Mouse (Mus musculus) heart, postnatal 25 days (tissue): ENCODE data around the gene Mtg2. TPM values are rescaled to one million over a fixed set of nuclear protein-coding genes. Genes with fewer than 3 reads are reported as not detected.

Experiments used
- DNase-seq: peaks from one replicate; pipeline ENCODE4 v3.0.0; 2022; ENCODE audit warnings: low spot score
- intact Hi-C: fragments of 180-260 bp; cut with DNase I; formaldehyde crosslinking; loops from one replicate; pipeline ENCODE4 v1.15.1; 2025
- total RNA-seq, 2 experiments: library from RNA; stranded (reverse); gene quantifications; 2 replicates each; pipeline ENCODE4 v1.2.3; 2021

Mtg2 gene
- total RNA-seq, 2 experiments from 2014 or later, result 23.0 to 27.4 TPM

DNA sequence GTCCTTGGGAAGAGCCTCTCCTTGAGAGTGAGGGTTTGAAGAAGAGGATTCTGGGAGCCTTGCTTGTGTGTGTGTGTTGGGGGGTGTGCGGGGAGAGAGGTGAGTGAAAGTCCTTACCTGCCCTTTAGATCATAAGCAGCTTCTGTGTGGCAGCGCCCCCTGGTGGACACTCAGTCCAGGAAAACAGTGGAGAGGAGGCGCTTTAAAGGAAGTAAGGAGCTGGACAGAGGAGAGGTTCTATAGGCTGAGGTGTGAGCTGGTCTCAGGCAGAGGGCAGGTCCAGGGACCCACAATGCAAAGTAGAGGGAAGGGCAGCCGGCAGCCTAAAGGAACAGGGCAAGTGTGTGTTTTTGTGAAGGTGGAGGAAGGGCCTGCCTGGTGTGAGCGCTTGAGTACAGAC lies 19.4 kb upstream of the Mtg2 start:
- no peak for DNase-seq
- intact Hi-C loops, result loop anchor here (1.0 kb wide), 1 partner anchor 135 kb away; no protein-coding TSS in a partner anchor

DNA sequence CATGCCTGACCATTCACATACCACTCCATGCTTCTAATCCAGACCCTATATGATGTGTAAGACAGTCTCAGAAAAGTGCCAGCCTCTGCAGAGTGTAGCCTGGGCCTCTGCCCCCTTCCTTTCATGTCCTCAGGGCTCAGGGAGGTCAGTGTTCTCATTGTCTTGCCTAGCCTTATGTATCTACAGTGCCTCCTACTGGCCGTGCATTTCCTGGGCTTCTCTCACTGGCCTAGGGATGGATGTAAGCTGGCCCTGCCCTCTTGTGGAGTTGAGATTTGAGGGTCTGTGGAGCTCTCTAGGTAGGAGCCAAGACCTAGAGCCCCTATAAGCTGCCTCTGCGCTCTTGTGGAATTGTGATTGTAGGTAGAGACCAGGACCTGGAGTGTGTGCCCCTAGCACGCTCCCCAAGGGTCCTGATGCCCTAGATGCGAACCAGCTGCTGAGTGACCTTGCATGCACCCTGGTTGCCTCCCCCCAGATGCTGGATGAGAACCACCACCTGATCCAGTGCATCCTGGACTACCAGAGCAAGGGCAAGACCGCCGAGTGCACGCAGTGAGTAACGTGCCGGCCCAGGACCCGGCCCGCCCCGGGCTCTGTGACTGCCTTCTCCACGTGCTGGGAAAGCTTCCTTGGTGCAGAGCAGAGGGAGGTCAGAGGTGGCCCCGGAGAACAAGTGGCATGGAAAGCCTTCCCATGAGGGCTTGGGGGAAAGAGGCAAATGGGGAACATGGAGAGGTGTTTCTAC lies 18.2 kb upstream of the Mtg2 start:
- no peak for DNase-seq
- intact Hi-C loops, result loop anchor here (1.0 kb wide), 1 partner anchor 136 kb away; no protein-coding TSS in a partner anchor

DNA sequence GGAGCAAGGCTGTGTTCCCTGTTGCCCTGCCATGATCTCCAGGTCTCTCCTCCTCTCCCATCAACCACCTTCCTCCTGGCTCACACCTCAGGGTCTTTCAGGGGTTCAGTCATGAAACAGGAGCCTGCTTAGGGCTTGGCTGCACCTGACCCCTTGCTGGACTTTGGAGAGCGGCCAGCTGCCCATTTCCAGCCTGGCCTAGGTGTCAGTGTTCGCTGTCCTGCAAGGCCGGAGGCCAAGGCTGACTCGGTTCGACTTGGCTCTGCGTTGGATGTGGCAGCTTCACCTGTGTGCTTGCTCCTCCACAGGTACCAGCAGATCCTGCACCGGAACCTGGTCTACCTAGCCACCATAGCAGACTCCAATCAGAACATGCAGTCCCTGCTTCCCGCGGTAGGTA lies 17.4 kb upstream of the Mtg2 start:
- intact Hi-C loops, result no loop called here
- DNase-seq, result no peak

DNA sequence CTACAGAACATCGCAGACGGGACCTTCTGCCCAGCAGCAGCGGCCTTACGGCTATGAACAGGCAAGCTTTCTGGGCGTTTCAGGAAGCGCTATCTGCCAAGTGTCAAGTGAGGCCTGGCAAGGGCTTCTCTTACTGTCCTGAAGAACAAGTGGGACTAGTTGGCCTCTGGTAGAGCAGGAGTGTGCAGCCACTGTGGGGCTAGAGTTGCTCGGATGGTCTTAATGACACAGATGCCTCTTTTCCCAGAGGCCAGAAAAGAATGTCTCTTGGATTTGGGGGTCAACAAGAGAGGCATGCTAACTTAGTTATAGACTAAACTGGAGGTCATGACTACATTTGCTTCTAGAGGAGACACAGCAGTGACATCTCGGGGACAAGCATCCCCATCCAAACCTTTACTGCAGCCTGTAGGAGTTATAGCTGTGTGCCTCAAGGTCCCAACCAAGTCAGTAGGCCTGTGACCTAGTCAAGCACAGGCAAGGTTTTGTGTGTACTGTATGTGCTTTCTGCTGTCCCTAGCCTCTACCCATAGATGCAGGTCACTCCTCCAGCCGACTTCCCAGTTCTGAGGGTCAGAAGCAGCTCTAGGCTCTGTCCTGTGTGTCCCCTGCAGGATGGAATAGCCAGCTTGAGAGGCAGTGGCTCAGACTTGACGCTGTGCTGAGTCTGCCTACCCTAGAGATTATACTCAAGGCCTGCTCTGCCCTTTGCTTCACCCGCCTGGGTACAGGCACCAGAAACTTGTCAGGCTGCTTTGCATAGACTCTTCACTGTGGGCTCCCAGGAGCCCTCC lies 6.9 kb upstream of the Mtg2 start:
- no peak for DNase-seq
- intact Hi-C loops, result no loop called here

DNA sequence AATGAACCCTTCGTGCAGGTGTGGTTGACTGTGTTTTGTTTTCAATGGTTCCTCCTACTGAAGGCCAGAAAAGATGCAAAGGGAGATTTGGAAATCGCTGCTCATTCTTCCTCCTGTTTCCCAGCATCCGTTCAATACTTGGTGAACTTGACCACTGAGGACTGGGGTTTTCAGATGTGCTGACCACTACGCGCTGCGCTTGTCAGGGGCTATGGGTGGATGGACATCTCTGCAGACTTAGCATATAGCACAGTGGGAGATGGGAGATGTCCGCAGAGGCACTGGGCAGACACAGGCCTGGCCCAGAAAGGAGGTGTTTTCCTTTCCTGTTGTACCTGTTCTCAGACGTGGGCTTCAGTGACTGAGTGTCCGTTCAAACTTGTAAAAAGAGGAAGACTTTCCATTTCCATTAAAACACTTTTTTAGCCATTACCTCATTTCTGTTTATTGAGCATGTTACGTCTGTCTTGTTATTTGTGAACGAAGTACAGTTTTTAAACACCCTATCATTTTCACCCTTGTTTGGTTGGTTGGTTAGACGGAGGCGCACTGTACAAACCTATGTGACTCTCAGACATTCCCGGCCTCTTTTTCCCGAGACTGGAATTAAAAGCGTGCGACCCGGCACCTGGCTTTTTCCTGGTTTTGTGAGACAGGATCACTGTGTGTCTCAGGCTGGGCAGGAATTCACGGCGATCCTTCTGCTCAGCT lies 463 bp upstream of the Mtg2 start:
- DNase-seq, result no peak
- intact Hi-C loops, result no loop called here

DNA sequence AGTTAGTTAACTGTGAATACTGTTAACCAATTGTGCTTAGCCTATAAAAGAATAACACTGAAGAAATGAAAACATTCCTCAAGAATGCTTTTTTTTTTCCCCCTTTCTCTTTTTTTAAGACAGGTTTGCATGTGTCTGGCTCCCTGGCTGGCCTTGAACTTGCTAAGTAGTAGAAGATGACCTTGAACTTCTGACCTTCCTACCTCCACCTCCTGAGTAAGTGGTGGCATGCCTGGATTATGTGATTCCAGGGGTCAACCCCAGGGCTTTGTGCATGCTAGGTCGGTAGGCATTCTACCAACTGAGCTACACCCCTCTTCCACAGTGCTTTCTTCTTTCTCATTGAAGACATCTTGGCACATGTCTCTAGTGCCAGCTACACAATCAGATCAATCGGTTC lies 1.3 kb downstream of the Mtg2 start:
- DNase-seq, result no peak
- intact Hi-C loops, result no loop called here

DNA sequence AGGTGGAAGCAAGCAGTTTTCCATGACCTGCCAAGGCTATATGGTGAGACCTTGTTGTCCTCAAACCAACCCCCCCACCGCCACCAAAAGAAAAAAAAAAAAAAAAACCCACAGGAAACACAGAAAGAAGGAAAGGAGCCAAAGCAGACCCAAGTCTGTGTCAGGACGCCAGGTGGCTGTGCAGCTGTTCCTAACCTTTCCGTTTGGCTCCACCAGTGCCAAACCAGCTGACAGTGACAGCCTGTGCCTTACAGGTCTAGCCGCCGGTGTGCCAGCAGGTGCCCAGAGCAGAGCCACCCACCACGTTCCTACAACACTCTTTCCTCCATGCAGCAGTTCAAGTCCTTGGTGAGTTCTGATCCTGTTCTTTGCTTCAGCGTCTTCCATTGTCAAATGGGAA lies 2.5 kb downstream of the Mtg2 start:
- DNase-seq, result no peak
- intact Hi-C loops, result no loop called here

DNA sequence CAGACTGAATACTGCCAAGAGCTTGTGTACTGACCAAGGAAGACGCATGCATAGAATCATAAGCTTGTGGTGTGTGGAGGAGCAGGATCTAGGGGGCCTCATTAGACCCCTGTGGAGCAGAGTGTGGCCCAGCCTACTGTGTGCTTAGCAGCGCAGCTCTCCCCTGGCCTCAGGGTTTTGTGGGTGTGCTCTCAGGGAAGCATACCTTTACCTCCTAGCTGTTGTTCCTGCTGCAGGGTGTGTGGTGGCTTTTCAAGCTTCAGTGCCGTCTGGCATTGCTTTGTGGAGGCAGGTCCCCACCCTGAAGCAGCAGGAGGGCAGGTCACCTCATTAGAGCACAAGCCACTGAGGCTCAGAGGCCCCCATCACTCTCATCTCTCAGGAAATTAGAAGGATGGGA lies 7.2 kb downstream of the Mtg2 start:
- intact Hi-C loops, result no loop called here
- no peak for DNase-seq

DNA sequence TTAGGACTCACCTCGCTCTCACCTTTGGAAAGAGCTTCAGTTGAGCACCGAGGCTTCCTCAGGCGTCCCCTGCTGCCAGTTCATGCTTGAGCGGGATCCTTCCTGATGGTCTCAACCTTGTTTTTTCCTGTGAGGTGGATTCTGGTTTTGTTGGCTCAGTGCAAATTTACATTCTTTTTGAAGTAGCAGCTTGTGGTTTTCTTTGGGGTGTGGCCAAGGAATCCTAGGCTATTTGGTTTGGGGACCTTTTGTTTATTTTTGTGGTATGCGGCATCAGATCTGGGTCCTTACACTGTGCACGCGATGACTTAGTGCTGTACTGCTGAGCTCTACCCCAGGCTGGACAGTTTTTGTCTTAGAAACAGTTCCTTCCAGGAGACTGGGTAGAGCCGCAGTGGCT lies 10.3 kb downstream of the Mtg2 start:
- intact Hi-C loops, result no loop called here
- no peak for DNase-seq

DNA sequence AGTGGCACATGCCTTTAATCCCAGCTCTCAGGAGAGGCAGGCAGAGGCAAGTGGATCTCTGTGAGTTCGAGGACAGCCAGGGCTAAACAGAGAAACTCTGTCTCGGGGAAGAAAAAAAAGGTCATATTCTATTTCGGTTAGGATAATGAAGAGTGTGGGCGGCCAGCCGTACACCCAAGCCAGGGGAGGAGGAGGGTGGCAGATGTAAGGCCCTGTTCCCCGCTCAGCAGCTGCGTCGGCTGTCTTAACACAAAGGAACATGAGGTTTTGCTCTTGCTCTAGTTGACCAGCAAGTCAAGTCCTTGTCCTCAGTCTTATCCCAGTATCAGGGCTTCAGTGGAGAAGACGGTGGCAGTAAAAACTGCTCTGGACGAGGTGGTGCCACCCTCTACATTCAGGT lies 12.7 kb downstream of the Mtg2 start:
- intact Hi-C loops, result no loop called here
- DNase-seq, result no peak

DNA sequence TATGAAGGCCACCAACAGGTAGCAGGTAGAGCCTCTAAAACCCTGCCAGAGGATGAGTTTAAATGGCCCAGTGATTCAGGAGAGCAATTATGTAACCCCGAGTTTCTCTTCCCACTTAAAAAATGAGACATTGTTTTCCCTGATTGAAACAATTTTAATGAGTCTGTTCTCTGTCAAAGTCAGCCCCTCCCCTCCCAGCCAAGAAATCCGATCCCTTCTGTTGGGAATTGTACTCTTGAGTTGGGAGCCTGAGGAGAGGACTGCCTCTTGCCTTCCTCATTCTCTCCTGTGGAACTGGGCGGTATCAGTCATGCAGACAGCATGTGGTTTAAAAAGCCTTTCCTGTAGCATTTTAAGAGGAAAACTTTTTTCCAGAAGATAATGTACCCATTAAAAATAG lies 14.2 kb downstream of the Mtg2 start:
- intact Hi-C loops, result no loop called here
- DNase-seq, result no peak

DNA sequence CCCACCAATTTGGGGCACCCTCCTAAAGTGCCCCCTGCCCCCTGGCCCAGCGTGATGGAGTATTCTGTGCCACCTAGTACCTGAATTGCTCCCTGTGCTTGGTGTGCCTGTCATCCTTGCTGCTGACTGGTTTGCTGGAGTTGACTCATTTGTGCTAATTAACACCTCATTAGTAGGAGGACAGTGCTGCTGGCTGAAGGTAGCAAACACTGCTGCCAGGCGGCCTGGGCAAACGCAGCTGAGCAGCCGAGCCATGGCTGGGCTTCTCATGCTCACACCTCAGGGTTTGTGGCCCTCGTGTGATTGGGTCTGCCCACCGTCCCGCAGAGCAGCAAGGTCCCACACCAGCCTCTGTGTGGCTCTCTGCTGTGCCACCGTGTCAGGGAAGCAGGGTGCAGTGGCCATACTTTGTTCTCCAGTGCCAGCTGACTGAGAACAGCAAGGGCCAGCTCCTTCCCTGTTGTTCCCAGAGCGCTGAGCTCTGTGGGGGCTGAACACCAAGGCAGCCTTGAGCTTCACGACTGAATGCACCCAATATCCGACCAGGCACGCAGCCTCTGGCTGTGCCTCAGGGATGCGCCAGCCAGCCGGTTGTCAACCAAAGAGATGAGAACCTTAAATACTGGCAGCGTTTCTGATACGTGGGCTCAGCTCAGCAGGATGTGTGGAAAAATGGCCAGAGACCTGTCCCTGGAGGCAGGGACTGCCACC lies 15.7 kb downstream of the Mtg2 start:
- intact Hi-C loops, result no loop called here

DNA sequence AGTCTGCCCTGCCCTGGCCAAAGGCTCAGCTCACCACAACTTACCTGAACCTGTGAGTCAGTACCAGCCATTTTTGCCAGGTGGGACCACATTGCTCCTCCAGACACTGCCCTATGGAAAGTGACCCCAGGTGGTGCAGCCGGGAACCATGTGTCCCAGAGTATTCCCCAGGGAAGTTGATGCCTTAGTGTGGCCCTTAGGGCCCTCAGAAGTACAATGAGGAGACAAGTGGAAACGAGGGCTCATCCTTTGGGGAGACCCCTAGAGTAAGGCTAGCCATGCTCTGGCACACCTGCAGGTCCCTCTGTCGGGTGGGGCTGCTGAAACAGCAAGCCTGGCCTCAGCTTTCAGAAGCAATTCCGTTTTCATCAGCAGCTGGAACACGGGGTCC lies 16.2 kb downstream of the Mtg2 start:
- DNase-seq, result no peak
- intact Hi-C loops, result no loop called here

More for the DNA sequence above, 15.7 kb downstream of the Mtg2 start:
- no peak for DNase-seq

DNA sequence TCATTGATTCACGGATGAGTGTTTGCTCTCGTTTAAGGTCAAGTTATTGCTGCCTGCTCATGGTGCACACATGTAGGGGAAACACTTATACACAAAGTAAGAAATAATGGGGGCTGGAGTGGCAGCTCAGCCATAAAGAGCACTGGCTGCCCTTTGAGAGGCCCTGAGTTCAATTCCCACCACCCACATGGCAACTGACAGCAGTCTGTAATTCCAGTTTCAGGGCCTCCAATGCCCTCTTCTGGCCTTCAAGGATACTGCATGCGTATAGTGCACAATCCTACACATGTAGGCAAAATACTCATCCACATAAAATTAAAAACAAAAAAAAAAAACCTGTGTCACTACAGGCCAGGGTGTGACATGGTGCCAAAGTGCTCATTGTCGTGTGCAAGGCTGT lies 17.1 kb downstream of the Mtg2 start:
- DNase-seq, result no peak
- intact Hi-C loops, result no loop called here

DNA sequence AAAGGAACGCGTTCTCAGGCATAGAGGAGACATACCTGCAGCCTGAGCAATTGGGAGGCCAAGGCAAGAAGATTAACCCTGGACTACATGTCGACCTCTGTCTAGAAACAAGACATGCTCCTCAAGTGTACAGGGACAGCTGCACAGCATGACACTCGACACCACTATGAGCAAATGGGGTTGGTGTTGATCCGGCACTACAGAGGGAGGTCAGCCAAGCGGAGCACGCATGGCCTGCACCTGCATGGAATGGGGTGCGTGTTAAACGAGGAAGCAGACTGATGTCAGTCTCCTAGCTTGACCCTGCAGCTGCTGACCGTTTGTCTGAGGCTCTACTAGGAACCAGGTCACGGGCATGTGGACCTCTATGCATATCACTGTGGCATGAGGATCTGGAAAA lies 19.9 kb downstream of the Mtg2 start:
- DNase-seq, result no peak

DNA sequence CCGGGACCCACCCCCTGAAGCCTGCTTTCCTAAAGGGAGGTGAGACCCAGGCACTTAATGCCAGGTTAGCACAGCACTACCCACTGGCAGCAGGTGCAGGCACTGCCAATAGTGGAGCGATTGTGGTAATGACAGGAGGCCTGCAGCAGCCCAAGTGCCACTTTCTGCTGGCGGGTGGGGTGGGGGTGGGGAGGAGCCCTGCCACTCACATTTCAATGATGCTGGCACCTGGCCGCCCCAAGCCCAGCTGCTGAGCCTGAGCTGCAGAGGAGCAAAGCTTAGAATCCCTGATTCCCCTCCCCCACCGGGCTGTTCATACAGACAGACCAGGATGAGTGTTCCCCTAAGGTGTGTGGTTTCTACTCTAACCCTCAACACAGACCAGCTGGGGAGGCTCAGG lies 25.3 kb downstream of the Mtg2 start:
- DNase-seq, result no peak
- intact Hi-C loops, result no loop called here

More for the DNA sequence above, 19.9 kb downstream of the Mtg2 start:
- intact Hi-C loops, result no loop called here

DNA sequence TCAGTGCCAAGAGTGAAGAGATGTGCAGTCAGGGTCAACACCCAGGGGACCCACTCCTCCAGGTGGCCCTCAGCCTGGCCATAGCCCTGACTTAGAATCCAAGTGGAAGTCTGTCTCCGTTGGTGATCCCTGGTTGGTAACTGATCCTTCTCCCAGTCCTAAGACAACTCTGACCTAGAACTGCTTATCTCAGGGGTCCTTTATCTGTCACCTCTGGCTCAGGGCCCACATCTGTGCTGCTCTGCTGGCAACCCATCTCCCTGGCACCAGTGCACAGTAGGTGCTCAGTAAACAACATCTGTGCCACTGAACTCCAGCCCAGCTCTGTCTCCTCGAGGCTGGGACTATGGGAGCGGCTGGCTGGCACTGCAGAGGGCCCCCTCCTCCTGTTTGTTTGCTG lies 27.2 kb downstream of the Mtg2 start:
- intact Hi-C loops, result no loop called here
- no peak for DNase-seq

DNA sequence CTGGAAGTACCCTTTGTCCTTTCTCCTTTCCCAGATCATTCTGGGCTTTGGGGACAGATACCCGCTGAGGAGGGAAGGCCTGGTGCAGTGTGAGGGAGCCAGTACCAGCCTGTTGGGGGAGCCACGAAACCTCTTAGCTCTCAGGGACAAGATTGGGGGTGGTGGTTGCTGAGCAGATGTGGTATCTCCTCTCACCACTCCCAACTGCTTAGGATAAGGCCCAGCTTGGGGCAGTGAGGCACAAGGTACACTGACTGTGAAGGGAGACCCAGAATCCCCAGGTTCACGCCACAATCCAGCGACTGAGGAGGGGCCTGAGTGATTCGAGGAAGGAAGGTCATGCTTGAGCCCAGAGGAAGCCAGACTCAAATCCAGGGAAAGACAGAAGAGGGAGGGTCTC lies 27.8 kb downstream of the Mtg2 start:
- intact Hi-C loops, result no loop called here
- DNase-seq, result no peak

DNA sequence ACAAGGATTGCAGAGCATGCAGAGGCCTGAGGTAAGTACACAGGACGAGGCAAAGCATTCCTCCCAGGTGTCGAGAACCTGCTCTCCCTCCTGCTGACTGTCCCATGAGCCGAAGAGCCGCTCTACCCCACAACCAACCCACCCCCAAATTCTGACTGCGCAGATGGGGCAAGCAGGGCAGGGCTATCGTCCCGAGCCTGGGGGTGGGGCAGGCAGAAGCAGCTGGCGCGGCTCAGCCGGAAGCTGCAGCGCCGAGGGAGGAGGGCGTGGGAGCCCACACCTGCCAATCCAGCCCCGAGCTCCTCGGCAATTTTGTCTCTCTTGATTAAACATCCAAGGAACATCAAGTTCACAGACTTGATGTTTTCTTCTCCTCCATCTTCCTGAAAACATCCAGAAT lies 29.1 kb downstream of the Mtg2 start:
- no peak for DNase-seq
- intact Hi-C loops, result no loop called here
